Mouse (Mus musculus): ENCODE data around the gene Wdr93. TPM values are rescaled to one million over a fixed set of nuclear protein-coding genes. Genes with fewer than 3 reads are reported as not detected.

The Wdr93 gene
- polyA plus RNA-seq, 1 experiment from 2014 or later: 0.20 TPM

DNA sequence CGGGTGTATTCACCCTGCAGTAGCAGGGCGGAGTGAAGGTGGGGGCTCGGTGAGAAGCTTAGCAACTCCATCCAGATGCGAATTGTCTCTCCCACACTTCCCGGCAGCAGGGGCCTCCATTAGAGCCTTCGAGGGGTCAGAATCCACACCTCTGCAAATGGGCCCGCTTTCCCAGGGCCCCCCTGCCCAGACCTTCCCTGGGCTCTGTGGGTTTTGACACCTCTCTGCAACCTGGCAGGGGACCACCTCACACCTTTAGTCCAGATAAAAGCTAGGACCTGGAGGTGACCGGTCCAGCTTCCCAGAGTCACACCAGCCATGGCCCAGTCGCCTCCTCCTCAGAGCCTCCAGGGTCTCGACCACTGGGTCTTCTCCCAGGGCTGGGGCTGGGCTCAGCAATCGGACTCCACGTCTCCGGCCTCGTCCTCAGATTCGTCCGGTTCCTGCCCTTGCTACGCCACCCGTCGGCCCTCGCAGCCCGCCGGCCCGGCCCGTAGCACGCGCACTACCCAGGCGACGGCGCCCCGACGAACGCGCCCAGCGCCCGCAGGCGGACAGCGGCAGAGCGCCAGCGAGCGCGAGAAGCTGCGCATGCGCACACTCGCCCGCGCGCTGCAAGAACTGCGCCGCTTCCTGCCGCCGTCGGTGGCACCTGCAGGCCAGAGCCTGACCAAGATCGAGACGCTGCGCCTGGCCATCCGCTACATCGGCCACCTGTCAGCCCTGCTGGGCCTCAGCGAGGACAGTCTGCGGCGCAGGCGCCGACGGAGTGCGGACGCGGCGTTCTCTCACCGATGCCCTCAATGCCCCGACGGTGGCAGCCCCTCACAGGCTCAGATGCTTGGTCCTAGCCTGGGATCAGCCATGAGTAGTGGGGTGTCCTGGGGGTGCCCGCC lies 67.9 kb downstream of the Wdr93 start, which contains the start of gene Mesp2:
TSS of gene Mesp2 (plus strand) at position 117 of the 896 bp plus-strand sequence.
- 12% methylated on average over 71 of the region's 71 CpGs for WGBS
- H3K9ac ChIP-seq: peak within 1 kb of the TSS; percentile 47
- peaks cover 16% of the 10 kb centered on the region for H3K27me3 ChIP-seq (replicated peaks)
- H3K4me2 ChIP-seq (replicated peaks): peak within 1 kb of the TSS; percentile 77
- H3K9me3 ChIP-seq: no peaks in the 10 kb centered on the region
- H3K4me3 ChIP-seq (replicated peaks): peak within 1 kb of the TSS; percentile 35
- H3K36me3 ChIP-seq: no peaks in the 10 kb centered on the region
- peak; percentile 64 for ATAC-seq
- H3K4me1 ChIP-seq (replicated peaks): peaks cover 20% of the 10 kb centered on the region
- no peak within 1 kb of the TSS for H3K27ac ChIP-seq

- no peak overlapping the region for H3K4me2 ChIP-seq (replicated peaks)
- no peak overlapping the region for H3K9ac ChIP-seq
- H3K4me1 ChIP-seq (replicated peaks): peaks cover 20% of the 10 kb centered on the region
- H3K27ac ChIP-seq: peak overlapping the region; percentile 23; the same call in 1 of the 2 replicates
- H3K9me3 ChIP-seq: no peaks in the 10 kb centered on the region
- H3K36me3 ChIP-seq: no peaks in the 10 kb centered on the region
- peaks cover 16% of the 10 kb centered on the region for H3K27me3 ChIP-seq (replicated peaks)
- 55% methylated on average over 1 of the region's 1 CpGs for WGBS
- peak; percentile 62 for ATAC-seq
- no peak overlapping the region for H3K4me3 ChIP-seq (replicated peaks)
Measured at GRCm38 (mm10) chr7:79813409-79813808, 70.4 kb downstream of the Wdr93 start.

DNA sequence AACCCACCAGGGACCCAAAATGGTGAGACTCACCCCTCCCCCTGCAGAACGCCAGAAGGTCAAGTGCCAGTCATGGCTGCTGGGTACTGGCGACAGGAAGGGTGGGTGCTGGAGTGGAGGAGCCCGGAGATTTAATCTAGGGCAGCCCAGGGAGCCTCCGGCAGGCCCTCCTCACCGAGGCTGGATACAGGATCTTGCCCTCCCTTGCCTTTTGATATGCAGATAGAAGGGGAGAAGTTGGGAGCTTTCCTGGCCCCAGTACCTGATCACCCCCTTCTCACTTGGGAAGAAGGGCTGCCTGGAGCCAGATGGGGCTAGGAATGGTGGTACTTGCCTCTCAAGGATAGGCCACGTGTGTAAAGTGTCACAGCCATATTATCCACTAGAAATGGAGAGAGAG lies 75.4 kb downstream of the Wdr93 start:
- H3K4me2 ChIP-seq (replicated peaks): no peak overlapping the region
- H3K4me3 ChIP-seq (replicated peaks): no peak overlapping the region
- no peak for ATAC-seq
- no peaks in the 10 kb centered on the region for H3K27me3 ChIP-seq (replicated peaks)
- no peak overlapping the region for H3K27ac ChIP-seq
- no peaks in the 10 kb centered on the region for H3K36me3 ChIP-seq
- no peak overlapping the region for H3K9ac ChIP-seq
- WGBS: 26% methylated on average over 6 of the region's 6 CpGs
- peaks cover 16% of the 10 kb centered on the region; the same call in 1 of the 2 replicates for H3K4me1 ChIP-seq (replicated peaks)
- no peaks in the 10 kb centered on the region for H3K9me3 ChIP-seq

GRCm38 (mm10) chr7:79819515-79819914 lies 76.6 kb downstream of the Wdr93 start:
- H3K4me3 ChIP-seq (replicated peaks): no peak overlapping the region
- ATAC-seq: peak; percentile 88
- H3K36me3 ChIP-seq: no peaks in the 10 kb centered on the region
- no peak overlapping the region for H3K4me2 ChIP-seq (replicated peaks)
- H3K4me1 ChIP-seq (replicated peaks): peaks cover 11% of the 10 kb centered on the region; the same call in 1 of the 2 replicates
- no peaks in the 10 kb centered on the region for H3K27me3 ChIP-seq (replicated peaks)
- H3K9ac ChIP-seq: no peak overlapping the region
- peak overlapping the region; percentile 37; the same call in 1 of the 2 replicates for H3K27ac ChIP-seq
- H3K9me3 ChIP-seq: no peaks in the 10 kb centered on the region
- WGBS: 23% methylated on average over 4 of the region's 4 CpGs

- no peaks in the 10 kb centered on the region; the same call in 1 of the 2 replicates for H3K36me3 ChIP-seq
- peaks cover 11% of the 10 kb centered on the region; the same call in 1 of the 2 replicates for H3K4me1 ChIP-seq (replicated peaks)
- no peaks in the 10 kb centered on the region for H3K9me3 ChIP-seq
- 50% methylated on average over 11 of the region's 11 CpGs for WGBS
- no peak overlapping the region for H3K4me3 ChIP-seq (replicated peaks)
- ATAC-seq: peak; percentile 31; the same call in 1 of the 2 replicates
- H3K27ac ChIP-seq: peak overlapping the region; percentile 37; the same call in 1 of the 2 replicates
- no peaks in the 10 kb centered on the region for H3K27me3 ChIP-seq (replicated peaks)
- no peak overlapping the region for H3K4me2 ChIP-seq (replicated peaks)
- H3K9ac ChIP-seq: no peak overlapping the region
Measured at GRCm38 (mm10) chr7:79819996-79820395, 77.0 kb downstream of the Wdr93 start.

GRCm38 (mm10) chr7:79822092-79822695 lies 79.2 kb downstream of the Wdr93 start:
- 78% methylated on average over 12 of the region's 12 CpGs for WGBS
- H3K4me1 ChIP-seq (replicated peaks): peaks cover 11% of the 10 kb centered on the region; the same call in 1 of the 2 replicates
- no peak overlapping the region for H3K4me3 ChIP-seq (replicated peaks)
- no peak overlapping the region for H3K4me2 ChIP-seq (replicated peaks)
- peaks cover 10% of the 10 kb centered on the region; the same call in 1 of the 2 replicates for H3K36me3 ChIP-seq
- H3K9me3 ChIP-seq: no peaks in the 10 kb centered on the region
- no peak overlapping the region for H3K9ac ChIP-seq
- no peak overlapping the region for H3K27ac ChIP-seq
- no peak for ATAC-seq
- no peaks in the 10 kb centered on the region for H3K27me3 ChIP-seq (replicated peaks)

DNA sequence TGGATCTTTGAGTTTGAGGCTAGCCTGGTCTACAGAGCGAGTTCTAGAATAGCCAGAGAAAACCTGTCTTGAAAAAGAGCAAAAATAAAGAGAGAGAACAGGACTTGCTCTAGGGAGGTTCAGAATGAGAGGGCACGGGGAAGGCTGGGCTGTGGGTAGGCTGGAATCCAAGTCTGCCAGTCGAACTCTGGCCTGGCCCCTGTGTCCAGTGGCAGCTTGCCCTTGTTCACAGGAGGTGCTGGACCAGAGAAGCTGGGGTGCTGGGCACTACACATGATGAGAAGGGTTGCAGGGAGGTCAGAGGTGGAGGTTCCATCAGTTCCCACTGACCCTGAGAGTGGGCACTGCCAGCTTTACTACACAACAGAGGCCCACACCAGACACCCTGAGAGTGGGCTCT lies 85.4 kb downstream of the Wdr93 start:
- Histone ChIP-seq H3K27me3 (replicated peaks) (no peaks in the 10 kb centered on the region), H3K27ac (no peak overlapping the region), H3K9ac (no peak overlapping the region), H3K36me3 (peaks cover 10% of the 10 kb centered on the region; the same call in 1 of the 2 replicates), H3K4me1 (replicated peaks) (0 out of 2 replicates have a peak, but pooled peaks cover 2% of the 10 kb centered on the region), H3K4me3 (replicated peaks) (no peak overlapping the region), H3K9me3 (no peaks in the 10 kb centered on the region), H3K4me2 (replicated peaks) (no peak overlapping the region)
- ATAC-seq: no peak
- 75% methylated on average over 3 of the region's 3 CpGs for WGBS

DNA sequence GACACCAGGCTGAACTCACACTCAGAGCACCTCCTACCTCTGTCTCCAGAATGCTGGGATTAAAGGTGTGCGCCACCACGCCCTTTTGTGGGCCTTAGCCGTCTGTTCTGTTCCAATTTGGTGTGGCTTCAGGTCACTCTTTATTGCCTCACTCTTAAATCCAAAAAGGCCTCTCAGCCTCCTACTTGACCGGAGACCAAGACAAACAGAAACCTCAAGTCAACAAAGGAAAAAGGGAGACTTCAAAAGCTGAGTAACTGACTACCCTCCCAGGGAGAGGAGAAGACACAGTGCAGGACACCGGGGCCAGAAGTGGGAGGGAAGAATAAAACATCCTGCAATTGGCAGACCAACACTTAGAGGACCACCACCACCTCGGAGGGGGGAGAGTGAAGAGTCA lies 88.2 kb downstream of the Wdr93 start:
- ATAC-seq: no peak
- H3K27me3 ChIP-seq (replicated peaks): no peaks in the 10 kb centered on the region
- no peak overlapping the region for H3K27ac ChIP-seq
- H3K4me2 ChIP-seq (replicated peaks): no peak overlapping the region
- H3K4me1 ChIP-seq (replicated peaks): 0 out of 2 replicates have a peak, but pooled peaks cover 2% of the 10 kb centered on the region
- no peaks in the 10 kb centered on the region for H3K9me3 ChIP-seq
- 46% methylated on average over 6 of the region's 6 CpGs for WGBS
- H3K36me3 ChIP-seq: no peaks in the 10 kb centered on the region
- H3K4me3 ChIP-seq (replicated peaks): no peak overlapping the region
- H3K9ac ChIP-seq: no peak overlapping the region

DNA sequence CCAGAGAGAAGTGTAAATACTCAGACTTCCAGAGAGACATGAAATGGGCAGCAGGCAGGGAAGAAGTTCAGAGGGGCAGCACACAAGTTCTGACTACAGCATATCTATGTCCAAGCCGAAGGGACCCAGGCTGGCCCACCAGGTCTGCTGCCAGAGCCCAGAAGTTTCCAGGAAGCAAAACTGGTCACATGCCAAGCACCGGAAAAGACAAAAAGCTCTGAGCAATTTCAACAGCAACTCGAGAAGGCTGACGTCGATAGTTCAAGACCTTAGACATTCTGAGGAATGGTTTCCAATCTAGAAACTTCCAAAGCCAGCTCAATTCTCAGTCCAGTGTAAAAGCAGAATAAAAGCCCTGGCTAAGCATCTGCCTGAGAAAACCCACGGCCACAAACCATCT lies 88.6 kb downstream of the Wdr93 start:
- Histone ChIP-seq H3K36me3 (no peaks in the 10 kb centered on the region), H3K27me3 (replicated peaks) (no peaks in the 10 kb centered on the region), H3K27ac (peak overlapping the region; percentile 7; the same call in 1 of the 2 replicates), H3K9me3 (no peaks in the 10 kb centered on the region), H3K4me2 (replicated peaks) (no peak overlapping the region), H3K4me1 (replicated peaks) (0 out of 2 replicates have a peak, but pooled peaks cover 2% of the 10 kb centered on the region), H3K9ac (no peak overlapping the region), H3K4me3 (replicated peaks) (no peak overlapping the region)
- no peak for ATAC-seq
- whole genome bisulfite sequencing: 59% methylated on average over 6 of the region's 6 CpGs

DNA sequence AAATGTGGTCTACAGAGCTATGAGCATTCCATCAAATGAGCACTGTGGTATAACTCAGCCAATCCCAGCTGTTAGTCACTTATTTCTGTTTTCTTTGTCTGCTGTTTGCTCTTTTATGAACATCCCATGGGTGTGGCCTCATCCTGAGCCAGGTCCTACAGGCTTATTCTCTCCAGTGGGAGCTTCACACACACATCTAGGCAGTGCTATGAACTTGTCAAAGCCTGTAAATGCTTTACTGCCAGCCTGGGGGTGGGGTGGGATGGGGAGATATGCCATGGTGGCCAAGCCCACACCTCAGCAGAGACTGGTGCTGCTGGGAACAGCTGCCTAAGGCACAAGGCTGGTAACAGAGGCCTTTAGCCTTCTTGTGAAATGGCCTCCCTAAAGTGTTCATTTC lies 90.0 kb downstream of the Wdr93 start:
- ATAC-seq: 0 out of 2 replicates have a peak, but pooled peaks have one; percentile 27
- H3K4me3 ChIP-seq (replicated peaks): no peak overlapping the region

GRCm38 (mm10) chr7:79835196-79835595 lies 92.2 kb downstream of the Wdr93 start:
- H3K27ac ChIP-seq: no peak overlapping the region
- no peak overlapping the region for H3K4me3 ChIP-seq (replicated peaks)
- no peak overlapping the region for H3K9ac ChIP-seq
- no peaks in the 10 kb centered on the region for H3K9me3 ChIP-seq
- no peaks in the 10 kb centered on the region for H3K36me3 ChIP-seq
- H3K27me3 ChIP-seq (replicated peaks): no peaks in the 10 kb centered on the region
- 0 out of 2 replicates have a peak, but pooled peaks cover 2% of the 10 kb centered on the region for H3K4me1 ChIP-seq (replicated peaks)
- no peak overlapping the region for H3K4me2 ChIP-seq (replicated peaks)
- ATAC-seq: no peak
- 96% methylated on average over 6 of the region's 6 CpGs for WGBS

More for the DNA sequence above, 90.0 kb downstream of the Wdr93 start:
- H3K9me3 ChIP-seq: no peaks in the 10 kb centered on the region
- no peaks in the 10 kb centered on the region for H3K36me3 ChIP-seq
- no peak overlapping the region for H3K4me2 ChIP-seq (replicated peaks)
- H3K9ac ChIP-seq: no peak overlapping the region
- H3K27ac ChIP-seq: no peak overlapping the region
- H3K4me1 ChIP-seq (replicated peaks): 0 out of 2 replicates have a peak, but pooled peaks cover 2% of the 10 kb centered on the region
- no peaks in the 10 kb centered on the region for H3K27me3 ChIP-seq (replicated peaks)

All from intestine, embryonic 15.5 days (tissue).